Mouse (Mus musculus): ENCODE measurements at regions not wholly inside any gene's neighbourhood (a gene's known extent, or its start where the extent isn't known, plus 50 kb on each side); places are given as distances from the start of the nearest gene placed in this dataset. TPM values are rescaled to one million over a fixed set of nuclear protein-coding genes. Genes with fewer than 3 reads are reported as not detected.
A peak's percentile ranks its signal among the peaks of the same experiment; 100 is the strongest.

DNA sequence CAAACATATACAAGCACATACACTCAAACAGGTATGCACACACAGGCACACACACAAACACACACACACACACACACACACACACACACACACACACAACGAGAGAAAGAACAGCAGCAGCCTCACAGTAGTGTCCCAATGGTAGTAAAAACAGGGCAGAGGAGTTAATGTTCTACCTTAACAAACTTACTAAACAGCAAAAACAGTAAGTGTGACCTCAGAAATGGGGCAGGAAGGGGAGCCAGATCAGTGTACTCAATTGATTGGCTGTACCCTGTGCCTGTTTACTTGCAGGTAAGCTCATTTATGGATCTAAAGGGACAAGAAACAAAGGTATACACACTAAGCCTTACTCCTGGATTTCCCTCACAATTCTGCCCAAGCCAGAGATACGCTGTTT, 53.6 kb upstream of the Ell2 start:
- no peak overlapping the region for H3K9ac ChIP-seq (ENCODE audit: low read depth, low read length)
- H3K27ac ChIP-seq (ENCODE audit: low read length) = peak overlapping the region; percentile 44; the same call in 1 of the 2 replicates
- no peaks in the 10 kb centered on the region for H3K27me3 ChIP-seq (ENCODE audit: control insufficient read depth, insufficient read depth, low read depth, low read length)
- WGBS (ENCODE audit: insufficient replicate concordance) = 57% methylated on average over 2 of the region's 2 CpGs
- H3K4me1 ChIP-seq (ENCODE audit: control insufficient read depth, low read depth, low read length) = no peaks in the 10 kb centered on the region
- ATAC-seq (ENCODE audit: low read depth) = peak; percentile 93
- H3K4me2 ChIP-seq (ENCODE audit: low read depth, low read length) = no peak overlapping the region
- no peak overlapping the region for H3K4me3 ChIP-seq (ENCODE audit: low read depth, low read length)
- no peaks in the 10 kb centered on the region for H3K9me3 ChIP-seq (replicated peaks; ENCODE audit: control insufficient read depth, low read length)
- no peaks in the 10 kb centered on the region for H3K36me3 ChIP-seq (ENCODE audit: control insufficient read depth, insufficient read depth)

MicroRNAs encoded in the stretch of these regions (microRNA counts, 519-probe panel; counts per million panel counts)
- 2,322 counts per million, percentile 50 among the panel's probes with 10 or more counts for microRNA mmu-miR-682

Small RNA genes in the stretch of these regions (microRNA-seq; reads per million reads assigned to microRNA genes)
- gene Mir682 = not detected

Measured in liver, embryonic 16.5 days (tissue).